Mouse (Mus musculus): Measurements from ENCODE around the gene Ect2. TPM values are rescaled to one million over a fixed set of nuclear protein-coding genes. Genes with fewer than 3 reads are reported as not detected.
A peak's percentile ranks its signal among the peaks of the same experiment; 100 is the strongest.

Ect2 gene
- polyA plus RNA-seq, 1 experiment = 1.2 TPM

DNA sequence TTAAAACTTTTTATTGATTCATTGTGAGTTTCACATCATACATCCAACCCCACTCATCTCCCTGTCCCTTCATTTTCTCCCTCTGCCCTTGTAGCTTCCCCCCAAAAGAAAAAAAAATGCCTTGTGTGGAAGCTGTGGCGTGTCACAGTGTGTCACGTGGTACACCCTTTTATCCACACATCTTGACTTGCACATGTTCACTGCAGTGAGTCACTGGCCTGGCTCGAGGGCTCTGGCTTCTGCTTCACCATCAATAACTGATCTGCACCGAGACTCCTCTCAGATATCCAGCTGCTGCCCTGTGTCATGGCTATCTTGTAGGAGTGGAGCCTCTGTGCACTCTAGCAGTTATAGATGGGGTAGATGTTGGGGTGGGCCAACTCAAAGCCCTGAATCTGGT, 41.5 kb upstream of the Ect2 start:
- TF ChIP-seq CTCF (IDR thresholded peaks at IDR 0.05; ENCODE audit: extremely low read depth, insufficient read depth, insufficient read length, insufficient replicate concordance) = no peak
- no peak for TF ChIP-seq POLR2A (IDR thresholded peaks at IDR 0.05; ENCODE audit: low read depth, low read length)
- no peaks in the 10 kb centered on the region for H3K27me3 ChIP-seq (ENCODE audit: control insufficient read depth, insufficient read depth, low read length)
- no peak for DNase-seq (ENCODE audit: low read depth in 1 of 2, low spot score in 2 of 2)
- H3K4me1 ChIP-seq (ENCODE audit: control insufficient read depth, insufficient read depth, insufficient read length) = peaks cover 14% of the 10 kb centered on the region; the same call in 1 of the 2 replicates
- no peak overlapping the region for H3K27ac ChIP-seq (ENCODE audit: insufficient read depth, low read length)
- no peak overlapping the region for H3K4me3 ChIP-seq (ENCODE audit: extremely low read depth, insufficient read depth, insufficient read length)
- WGBS = 70% methylated on average over 4 of the region's 4 CpGs
- no peaks in the 10 kb centered on the region for H3K36me3 ChIP-seq (ENCODE audit: control insufficient read depth, insufficient read depth, low read length)

GRCm38 (mm10) chr3:27193844-27194317, 40.2 kb upstream of the Ect2 start:
- 14% methylated on average over 6 of the region's 6 CpGs for WGBS
- no peaks in the 10 kb centered on the region for H3K36me3 ChIP-seq (ENCODE audit: control insufficient read depth, insufficient read depth, low read length)
- no peak overlapping the region for H3K4me3 ChIP-seq (ENCODE audit: extremely low read depth, insufficient read depth, insufficient read length)
- DNase-seq (ENCODE audit: low read depth in 1 of 2, low spot score in 2 of 2) = peak; percentile 12 to 58
- H3K27me3 ChIP-seq (ENCODE audit: control insufficient read depth, insufficient read depth, low read length) = no peaks in the 10 kb centered on the region
- TF ChIP-seq POLR2A (IDR thresholded peaks at IDR 0.05; ENCODE audit: low read depth, low read length) (no peak), CTCF (IDR thresholded peaks at IDR 0.05; ENCODE audit: extremely low read depth, insufficient read depth, insufficient read length, insufficient replicate concordance) (no peak)
- H3K4me1 ChIP-seq (ENCODE audit: control insufficient read depth, insufficient read depth, insufficient read length) = peaks cover 14% of the 10 kb centered on the region; the same call in 1 of the 2 replicates
- H3K27ac ChIP-seq (ENCODE audit: insufficient read depth, low read length) = peak overlapping the region; percentile 66

- H3K4me1 ChIP-seq (ENCODE audit: control insufficient read depth, insufficient read depth, insufficient read length) = peaks cover 14% of the 10 kb centered on the region; the same call in 1 of the 2 replicates
- no peaks in the 10 kb centered on the region for H3K27me3 ChIP-seq (ENCODE audit: control insufficient read depth, insufficient read depth, low read length)
- H3K36me3 ChIP-seq (ENCODE audit: control insufficient read depth, insufficient read depth, low read length) = no peaks in the 10 kb centered on the region
- no peak for DNase-seq (ENCODE audit: low read depth in 1 of 2, low spot score in 2 of 2)
- WGBS = 72% methylated on average over 6 of the region's 6 CpGs
- no peak overlapping the region for H3K4me3 ChIP-seq (ENCODE audit: extremely low read depth, insufficient read depth, insufficient read length)
- no peak overlapping the region for H3K27ac ChIP-seq (ENCODE audit: insufficient read depth, low read length)
- no peak for TF ChIP-seq CTCF (IDR thresholded peaks at IDR 0.05; ENCODE audit: extremely low read depth, insufficient read depth, insufficient read length, insufficient replicate concordance)
- no peak for TF ChIP-seq POLR2A (IDR thresholded peaks at IDR 0.05; ENCODE audit: low read depth, low read length)
These were observed 38.2 kb upstream of the Ect2 start for GRCm38 (mm10) chr3:27191856-27192255.

GRCm38 (mm10) chr3:27190865-27191264, 37.2 kb upstream of the Ect2 start:
- WGBS = 92% methylated on average over 4 of the region's 4 CpGs
- Histone ChIP-seq H3K27ac (ENCODE audit: insufficient read depth, low read length) (no peak overlapping the region), H3K4me1 (ENCODE audit: control insufficient read depth, insufficient read depth, insufficient read length) (peaks cover 14% of the 10 kb centered on the region; the same call in 1 of the 2 replicates), H3K36me3 (ENCODE audit: control insufficient read depth, insufficient read depth, low read length) (no peaks in the 10 kb centered on the region), H3K27me3 (ENCODE audit: control insufficient read depth, insufficient read depth, low read length) (no peaks in the 10 kb centered on the region), H3K4me3 (ENCODE audit: extremely low read depth, insufficient read depth, insufficient read length) (no peak overlapping the region)
- no peak for DNase-seq (ENCODE audit: low read depth in 1 of 2, low spot score in 2 of 2)
- TF ChIP-seq POLR2A (IDR thresholded peaks at IDR 0.05; ENCODE audit: low read depth, low read length) (no peak), CTCF (IDR thresholded peaks at IDR 0.05; ENCODE audit: extremely low read depth, insufficient read depth, insufficient read length, insufficient replicate concordance) (no peak)

DNA sequence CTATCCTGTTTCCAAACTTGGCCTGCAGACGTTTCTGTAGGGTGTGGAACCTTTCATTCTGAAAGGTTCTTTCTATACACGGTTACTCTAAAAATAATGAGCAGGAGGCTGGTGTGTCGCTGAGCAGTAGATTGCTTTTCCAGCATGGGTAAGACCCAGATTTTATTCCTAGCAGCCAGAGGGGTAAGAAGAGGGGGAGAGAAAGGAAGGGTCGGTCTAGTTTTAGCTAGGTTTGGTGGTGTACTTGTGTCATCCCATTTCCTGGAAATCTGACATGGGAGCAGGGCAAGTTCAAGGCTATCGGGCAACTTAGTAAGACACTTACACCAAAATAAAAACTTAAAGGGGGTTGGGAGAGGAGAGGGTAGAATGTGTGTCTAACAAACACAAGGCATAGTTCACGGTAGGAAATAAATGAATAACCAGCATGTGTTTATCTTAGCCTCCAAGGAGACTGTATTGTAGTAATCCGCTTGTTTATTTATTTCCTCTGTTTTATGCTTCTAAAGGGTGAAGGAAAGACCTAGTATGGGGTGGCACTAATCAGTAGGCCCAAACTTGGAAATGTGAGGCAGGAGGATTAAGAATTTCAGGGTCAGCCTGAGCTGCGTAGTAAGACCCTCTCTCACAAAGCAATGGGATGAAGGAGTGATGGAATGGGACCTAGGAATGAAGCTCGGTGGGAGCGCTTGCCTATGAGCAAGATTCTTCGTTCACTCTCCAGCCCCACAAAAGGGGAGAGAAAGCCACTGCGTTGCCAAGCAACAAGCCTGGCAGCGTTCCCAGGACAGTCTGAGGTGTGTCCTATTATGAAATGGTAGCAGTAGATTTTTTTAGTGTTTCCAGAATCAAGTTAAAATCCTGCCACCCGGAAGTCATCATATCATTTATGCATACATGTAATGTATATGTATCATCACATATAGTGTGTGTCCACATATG, 35.9 kb upstream of the Ect2 start:
- Histone ChIP-seq H3K4me3 (ENCODE audit: extremely low read depth, insufficient read depth, insufficient read length) (no peak overlapping the region), H3K27ac (ENCODE audit: insufficient read depth, low read length) (no peak overlapping the region), H3K27me3 (ENCODE audit: control insufficient read depth, insufficient read depth, low read length) (no peaks in the 10 kb centered on the region), H3K4me1 (ENCODE audit: control insufficient read depth, insufficient read depth, insufficient read length) (peaks cover 14% of the 10 kb centered on the region; the same call in 1 of the 2 replicates), H3K36me3 (ENCODE audit: control insufficient read depth, insufficient read depth, low read length) (0 out of 2 replicates have a peak, but pooled peaks cover 1% of the 10 kb centered on the region)
- no peak for DNase-seq (ENCODE audit: low read depth in 1 of 2, low spot score in 2 of 2)
- no peak for TF ChIP-seq CTCF (IDR thresholded peaks at IDR 0.05; ENCODE audit: extremely low read depth, insufficient read depth, insufficient read length, insufficient replicate concordance)
- no peak for TF ChIP-seq POLR2A (IDR thresholded peaks at IDR 0.05; ENCODE audit: low read depth, low read length)
- WGBS = 73% methylated on average over 14 of the region's 14 CpGs

DNA sequence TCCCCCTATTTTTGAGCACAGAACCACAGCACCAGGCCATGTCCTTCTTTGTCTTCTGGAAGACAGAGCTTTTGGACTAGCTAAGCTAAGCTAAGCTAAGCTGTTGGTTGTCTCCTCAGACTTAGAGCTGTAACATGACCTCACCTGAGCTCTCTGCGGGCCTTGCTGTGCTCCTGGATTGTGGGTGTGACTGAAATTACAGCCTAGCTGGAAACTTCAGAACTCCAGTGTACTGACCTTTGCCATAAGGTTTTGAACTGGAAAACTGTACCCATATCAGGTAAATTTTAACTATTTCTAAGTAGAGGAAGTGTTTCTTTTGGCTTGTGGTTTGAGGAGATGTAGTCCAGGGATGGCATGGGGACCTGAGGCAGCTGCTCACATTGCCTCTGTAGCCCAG, 34.7 kb upstream of the Ect2 start:
- TF ChIP-seq POLR2A (IDR thresholded peaks at IDR 0.05; ENCODE audit: low read depth, low read length) = no peak
- TF ChIP-seq CTCF (IDR thresholded peaks at IDR 0.05; ENCODE audit: extremely low read depth, insufficient read depth, insufficient read length, insufficient replicate concordance) = no peak
- Histone ChIP-seq H3K36me3 (ENCODE audit: control insufficient read depth, insufficient read depth, low read length) (0 out of 2 replicates have a peak, but pooled peaks cover 1% of the 10 kb centered on the region), H3K27ac (ENCODE audit: insufficient read depth, low read length) (no peak overlapping the region), H3K4me3 (ENCODE audit: extremely low read depth, insufficient read depth, insufficient read length) (no peak overlapping the region), H3K27me3 (ENCODE audit: control insufficient read depth, insufficient read depth, low read length) (no peaks in the 10 kb centered on the region), H3K4me1 (ENCODE audit: control insufficient read depth, insufficient read depth, insufficient read length) (peaks cover 4% of the 10 kb centered on the region; the same call in 1 of the 2 replicates)
- WGBS = 100% methylated on average over 1 of the region's 1 CpGs
- no peak for DNase-seq (ENCODE audit: low read depth in 1 of 2, low spot score in 2 of 2)
